Mouse (Mus musculus) adrenal gland, postnatal 10 days (tissue): ENCODE results near the gene Ttc21b. TPM values are rescaled to one million over a fixed set of nuclear protein-coding genes. Genes with fewer than 3 reads are reported as not detected.

Experiments used
- DNase-seq: peaks from one replicate; pipeline ENCODE4 v3.0.0; 2021; ENCODE audit warnings: mixed read lengths
- total RNA-seq, 2 experiments: library from RNA; stranded (reverse); gene quantifications; 2 replicates each; pipeline ENCODE4 v1.2.3; 2021

Gene Ttc21b
- total RNA-seq, 2 experiments from 2014 or later: 6.1 TPM

GRCm38 (mm10) chr2:66171643-66172042, 84.8 kb downstream of the Ttc21b start:
- DNase-seq: no peak

GRCm38 (mm10) chr2:66170721-66171120, 85.7 kb downstream of the Ttc21b start:
- no peak for DNase-seq

GRCm38 (mm10) chr2:66165025-66165424, 91.4 kb downstream of the Ttc21b start:
- DNase-seq: no peak

- DNase-seq: no peak
Measured at GRCm38 (mm10) chr2:66158140-66158915, 98.1 kb downstream of the Ttc21b start.

- no peak for DNase-seq
Measured at GRCm38 (mm10) chr2:66151436-66151835, 105.0 kb downstream of the Ttc21b start.

GRCm38 (mm10) chr2:66150531-66150930, 105.9 kb downstream of the Ttc21b start:
- no peak for DNase-seq

DNA sequence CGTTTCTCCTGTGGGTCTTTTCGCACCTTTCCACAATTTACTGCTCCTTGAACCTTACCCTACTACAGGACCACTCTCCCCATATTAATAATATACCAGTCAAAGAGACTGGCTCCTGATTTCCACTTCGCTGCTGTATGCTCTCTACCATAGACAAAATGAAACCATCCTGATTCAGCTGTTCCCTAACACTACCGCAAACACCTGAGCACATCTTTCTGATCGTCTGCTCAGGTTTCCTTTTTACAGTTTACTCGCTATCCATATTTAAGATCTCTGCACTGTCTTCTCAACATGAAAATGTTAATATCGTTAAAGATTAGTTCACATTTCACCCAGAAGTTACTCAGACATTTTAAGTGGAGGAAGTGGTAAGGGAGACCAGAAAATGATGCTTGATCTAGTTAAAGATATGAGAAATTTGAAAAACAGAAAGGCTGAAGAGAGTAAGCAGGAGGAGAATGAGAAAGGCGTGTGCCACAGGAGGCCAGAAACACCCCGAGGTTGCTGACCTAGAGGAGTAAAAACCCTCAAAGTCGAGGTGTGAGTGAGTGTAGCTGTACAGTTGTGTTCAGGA, 107.7 kb downstream of the Ttc21b start:
- DNase-seq: no peak

GRCm38 (mm10) chr2:66146473-66146872, 109.9 kb downstream of the Ttc21b start:
- DNase-seq: no peak

DNA sequence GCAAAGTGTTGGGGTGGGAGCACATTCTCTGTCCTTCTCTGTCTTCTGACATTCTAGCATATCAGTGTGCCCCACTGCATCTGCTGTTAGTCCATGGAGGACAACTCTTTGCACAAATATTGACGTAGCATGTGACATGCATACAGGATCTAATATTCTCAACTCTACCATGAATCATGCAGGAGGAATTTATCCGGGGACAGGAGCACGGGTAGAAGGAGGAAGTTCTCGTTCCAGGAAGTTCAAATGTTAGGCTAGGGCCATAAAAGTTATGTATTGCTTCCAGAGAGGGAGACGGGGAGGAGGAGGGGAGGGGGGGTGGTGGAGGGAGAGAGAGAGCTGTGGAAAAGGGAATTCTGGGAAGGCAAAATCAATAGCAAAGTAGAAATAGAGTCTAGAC, 111.6 kb downstream of the Ttc21b start:
- DNase-seq: no peak

GRCm38 (mm10) chr2:66143284-66143683, 113.1 kb downstream of the Ttc21b start:
- DNase-seq: no peak

DNA sequence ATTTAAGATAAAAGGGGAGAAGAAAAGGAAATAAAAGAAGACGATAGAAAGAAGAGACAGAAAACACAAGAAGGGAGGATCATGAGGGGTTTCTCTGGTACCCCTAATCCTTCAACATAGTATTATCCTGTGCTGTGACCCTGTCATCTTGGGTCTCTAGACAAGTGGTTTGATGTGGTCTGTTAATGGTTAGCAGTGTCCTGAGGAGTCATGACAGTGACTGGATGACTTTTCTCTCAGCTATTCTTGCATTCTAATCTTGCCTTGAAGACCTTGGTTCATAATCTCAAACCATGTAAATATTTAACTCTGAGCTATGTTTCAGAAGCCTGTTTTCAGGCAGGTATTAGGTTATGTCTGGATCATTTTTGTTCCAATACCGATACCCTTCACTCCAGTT, 113.7 kb downstream of the Ttc21b start:
- no peak for DNase-seq

GRCm38 (mm10) chr2:66142268-66142667, 114.1 kb downstream of the Ttc21b start:
- DNase-seq: no peak

DNA sequence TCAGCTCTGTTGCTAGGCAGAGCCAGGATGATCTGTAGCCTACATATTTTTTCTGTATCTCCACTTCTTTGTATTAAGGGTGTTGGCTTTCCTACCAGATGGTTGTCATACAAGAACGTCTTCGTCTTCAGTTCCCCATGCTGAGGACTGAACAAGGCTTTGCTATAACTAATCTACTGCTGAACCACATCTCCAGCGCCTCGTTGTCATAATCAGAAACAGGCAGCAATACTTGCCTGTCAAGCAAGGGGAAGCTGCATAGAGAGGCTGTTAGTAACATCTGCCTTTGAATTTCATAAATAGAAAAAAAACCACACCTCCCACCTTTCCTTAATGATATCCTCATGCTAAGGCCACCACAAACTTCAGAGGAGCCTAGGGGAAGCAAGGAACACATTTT, 116.2 kb downstream of the Ttc21b start:
- no peak for DNase-seq

Other genes with a start within 250 kb of the Ttc21b start
- gene Galnt3, start 131.6 kb downstream of the Ttc21b start, total RNA-seq: 1 to 10 TPM in 1 of 2 experiments, under 1 TPM in 1; 0.76 to 1.4 TPM
- gene Scn1a, start 184.2 kb upstream of the Ttc21b start, total RNA-seq: under 1 TPM; 0.12 to 0.42 TPM